In the genomic region with DNA sequence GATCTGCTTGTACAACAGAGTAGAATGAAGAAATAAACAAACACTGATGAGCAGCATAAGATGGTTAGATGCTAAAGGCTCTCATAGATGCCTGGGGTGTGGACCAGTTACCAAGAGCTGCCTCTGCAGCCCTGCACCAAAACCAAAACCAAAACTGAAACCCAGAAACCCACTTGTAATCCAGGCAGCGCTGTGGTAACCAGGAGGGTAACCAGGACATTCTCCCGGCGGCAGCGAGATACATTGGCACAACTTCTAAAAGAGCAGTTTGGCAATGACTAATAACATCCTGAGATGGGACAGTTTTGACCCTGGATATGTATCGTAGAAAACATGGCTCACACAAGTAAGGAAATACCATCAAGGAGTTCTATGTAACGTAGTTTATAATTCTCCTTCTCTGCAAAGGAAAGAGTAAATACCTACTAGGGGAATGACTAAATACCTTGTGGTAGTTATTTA, we compare ENCODE assay signal across 12 mouse cellular contexts.
DNase-seq lines count a peak whose midpoint lies in the region; ATAC-seq and TF ChIP-seq lines count a peak whose summit lies in the region.
"Had no signal": no experiment of that assay in that cellular context is flagged by ENCODE, and none has a peak within 500 bp of the region (broad histone marks: within the 10 kb centered on the region; RNA-seq: fewer than 3 reads in every experiment).

No protein-coding gene starts in this region.

- DNase-seq in heart, adult 11 months, result peak; percentile 95
- peak; percentile 39 for DNase-seq in 416B (ENCODE audit: low read depth)
- peak; percentile 45 for DNase-seq in adrenal gland, postnatal 10 days
- DNase-seq in cerebellum, adult 2 months, result no peak
- no peak for DNase-seq in cerebellum, postnatal 10 days
- DNase-seq: right cerebral cortex, postnatal 4 days had no signal

- no peak overlapping the region for H3K27ac ChIP-seq in heart, embryonic 12.5 days (ENCODE audit: poor library complexity, severe bottlenecking)
- H3K27ac ChIP-seq in cerebellum, adult 2 months (ENCODE audit: insufficient read depth, low read length), result no peak overlapping the region
- no peak overlapping the region for H3K27ac ChIP-seq in kidney, embryonic 15.5 days
- H3K27ac ChIP-seq: kidney, postnatal 0 days; limb, embryonic 13.5 days had no signal

- TF ChIP-seq POLR2A in cerebellum, adult 2 months (IDR thresholded peaks at IDR 0.05; ENCODE audit: borderline replicate concordance, insufficient read depth, low read length), result no peak

- 0 out of 2 replicates have a peak, but pooled peaks cover 15% of the 10 kb centered on the region for H3K27me3 ChIP-seq in heart, embryonic 12.5 days (replicated peaks)
- H3K27me3 ChIP-seq in cerebellum, adult 2 months (ENCODE audit: control insufficient read depth, insufficient read depth, low read length), result no peaks in the 10 kb centered on the region
- H3K27me3 ChIP-seq in kidney, embryonic 15.5 days, result no peaks in the 10 kb centered on the region
- H3K27me3 ChIP-seq: hindbrain, embryonic 15.5 days; limb, embryonic 13.5 days had no signal

- TF ChIP-seq CTCF in cerebellum, adult 2 months (IDR thresholded peaks at IDR 0.05; ENCODE audit: borderline replicate concordance, insufficient read depth, low read depth, low read length), result no peak

- no peak overlapping the region for H3K4me3 ChIP-seq in heart, embryonic 12.5 days
- H3K4me3 ChIP-seq in cerebellum, adult 2 months (replicated peaks; ENCODE audit: insufficient read depth, low read depth, low read length), result no peak overlapping the region
- no peak overlapping the region for H3K4me3 ChIP-seq in kidney, embryonic 15.5 days (replicated peaks)
- H3K4me3 ChIP-seq: hindbrain, embryonic 15.5 days; limb, embryonic 13.5 days had no signal

- WGBS in heart, embryonic 12.5 days, result 89% methylated on average over 6 of the region's 6 CpGs
- WGBS in cerebellum, adult 2 months, result 59% methylated on average over 6 of the region's 6 CpGs
- WGBS in kidney, embryonic 15.5 days, result 93% methylated on average over 6 of the region's 6 CpGs

- no peak overlapping the region for H3K4me2 ChIP-seq in heart, embryonic 12.5 days
- H3K4me2 ChIP-seq in kidney, embryonic 15.5 days, result no peak overlapping the region
- H3K4me2 ChIP-seq: limb, embryonic 13.5 days had no signal

- H3K4me1 ChIP-seq in heart, embryonic 12.5 days (replicated peaks), result peaks cover 16% of the 10 kb centered on the region
- H3K4me1 ChIP-seq in cerebellum, adult 2 months (ENCODE audit: control insufficient read depth, insufficient read depth, low read length), result peaks cover 9% of the 10 kb centered on the region
- no peaks in the 10 kb centered on the region for H3K4me1 ChIP-seq in kidney, embryonic 15.5 days

- no peaks in the 10 kb centered on the region for H3K9me3 ChIP-seq in heart, embryonic 12.5 days (replicated peaks)
- no peaks in the 10 kb centered on the region for H3K9me3 ChIP-seq in kidney, embryonic 15.5 days (replicated peaks)
- H3K9me3 ChIP-seq: hindbrain, embryonic 15.5 days had no signal

- H3K9ac ChIP-seq in heart, embryonic 12.5 days, result no peak overlapping the region
- no peak overlapping the region for H3K9ac ChIP-seq in kidney, embryonic 15.5 days
- H3K9ac ChIP-seq: hindbrain, embryonic 15.5 days; limb, embryonic 13.5 days had no signal

- ATAC-seq in heart, embryonic 12.5 days (ENCODE audit: insufficient number of reproducible peaks, low FRiP score), result no peak
- ATAC-seq in megakaryocyte progenitor cell, adult 5-6 weeks (replicated peaks; ENCODE audit: poor library complexity), result peak; percentile 74
- no peak for ATAC-seq in kidney, embryonic 15.5 days (replicated peaks; ENCODE audit: low FRiP score)

- H3K36me3 ChIP-seq in heart, embryonic 12.5 days, result no peaks in the 10 kb centered on the region
- H3K36me3 ChIP-seq in kidney, embryonic 15.5 days, result no peaks in the 10 kb centered on the region
- H3K36me3 ChIP-seq: hindbrain, embryonic 15.5 days; limb, embryonic 13.5 days had no signal

Comparison
In these comparisons a context has a peak if more than half of its experiments do, and no peak if none do; other contexts are left out.
1. DNase-seq: peak in heart, adult 11 months (single experiment), 416B (single experiment) and adrenal gland, postnatal 10 days (single experiment); none in cerebellum, adult 2 months (0 of 2) and cerebellum, postnatal 10 days (0 of 2).